8 mouse cellular contexts compared by ENCODE assay signal in the genomic region with DNA sequence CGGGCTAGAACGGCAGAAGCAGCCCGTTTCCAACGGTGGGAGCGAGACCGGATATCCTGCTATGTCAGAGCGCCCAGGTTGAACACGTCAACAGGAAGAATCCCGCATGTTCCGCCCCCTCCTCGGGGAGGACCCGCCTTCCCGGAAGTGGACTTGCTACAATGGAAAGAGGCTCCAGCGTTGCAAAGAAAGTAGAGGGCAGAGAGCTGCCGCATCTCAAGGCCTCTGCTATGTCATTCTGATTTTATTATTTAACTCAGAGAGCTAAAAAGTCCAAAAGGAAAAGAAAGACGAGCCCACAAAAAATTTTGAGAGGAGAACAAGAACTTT. TPM values are rescaled to one million over a fixed set of nuclear protein-coding genes. Genes with fewer than 3 reads are reported as not detected.
DNase-seq lines count a peak whose midpoint lies in the region; ATAC-seq and TF ChIP-seq lines count a peak whose summit lies in the region.

A gene (minus strand): TSS at position 68 of the 330 bp plus-strand sequence.

- H3K27me3 ChIP-seq in megakaryocyte, embryonic 14.5 days (replicated peaks), result no peaks in the 10 kb centered on the region

- H3K4me3 ChIP-seq in cortical plate, adult 2 months (ENCODE audit: insufficient read depth, low read length), result peak within 1 kb of the TSS; percentile 75
- H3K4me3 ChIP-seq in megakaryocyte, embryonic 14.5 days (replicated peaks), result peak within 1 kb of the TSS; percentile 96

- DNase-seq in gastrocnemius, adult 8-10 months (ENCODE audit: low spot score in 2 of 2), result peak; percentile 85 to 87
- DNase-seq in hindlimb bud, embryonic 11.5 days (ENCODE audit: extremely low spot score, low read depth, low spot score), result peak; percentile 73
- peak; percentile 75 to 91 for DNase-seq in left cerebral cortex, adult 8-10 months (ENCODE audit: low spot score in 2 of 2)
- peak; percentile 95 to 96 for DNase-seq in right cerebral cortex, postnatal 10 days (ENCODE audit: low spot score in 2 of 2)
- DNase-seq in urinary bladder, postnatal 25 days (ENCODE audit: low spot score), result peak; percentile 80

- 0 out of 2 replicates have a peak within 1 kb of the TSS, but pooled peaks have one; percentile 36 for H3K27ac ChIP-seq in cortical plate, adult 2 months (ENCODE audit: insufficient read depth, low read length)

- TF ChIP-seq POLR2A in cortical plate, adult 2 months (IDR thresholded peaks at IDR 0.05; ENCODE audit: extremely low read depth, insufficient read depth, low read length), result peak; percentile 89

- peaks cover 2% of the 10 kb centered on the region; the same call in 1 of the 2 replicates for H3K4me1 ChIP-seq in cortical plate, adult 2 months (ENCODE audit: control insufficient read depth, insufficient read depth, low read length)
- H3K4me1 ChIP-seq in megakaryocyte, embryonic 14.5 days, result peaks cover 61% of the 10 kb centered on the region

- peaks cover 38% of the 10 kb centered on the region for H3K36me3 ChIP-seq in megakaryocyte, embryonic 14.5 days (replicated peaks; ENCODE audit: low read length)

- H3K9me3 ChIP-seq in megakaryocyte, embryonic 14.5 days, result no peaks in the 10 kb centered on the region

- peak; percentile 98 for ATAC-seq in activated CD4-positive, CD25-positive, alpha-beta regulatory T cell, adult 4 months

- no peak for TF ChIP-seq CTCF in cortical plate, adult 2 months (IDR thresholded peaks at IDR 0.05; ENCODE audit: extremely low read depth, insufficient read depth, low read length)

RNA-seq across cellular contexts. Expression of the gene that starts here (rescaled TPM):
- 10 to 100 TPM; 71.4 to 78.9 TPM for polyA plus RNA-seq in activated CD4-positive, CD25-positive, alpha-beta regulatory T cell, adult 4 months (2017; shearing (Covaris generic))
- polyA plus RNA-seq in cortical plate, adult 2 months (2012; rRNA removed), result 37.1 and 38.8 TPM in 2 replicates
- total RNA-seq in gastrocnemius, adult 8-10 months (2022), result 10 to 100 TPM; 17.5 to 20.5 (median 19.2) TPM
- 10 to 100 TPM; 31.6 to 35.9 (median 33.7) TPM for total RNA-seq in left cerebral cortex, adult 8-10 months (2022)
- polyA plus RNA-seq in megakaryocyte, embryonic 14.5 days (2012; ENCODE audit: insufficient read depth, low replicate concordance), result 18.9 TPM in 1 of 2 replicates, not detected in the other

Comparison
In these comparisons a context has a peak if more than half of its experiments do, and no peak if none do; other contexts are left out.
1. Peak in every context shown above with its lines: DNase-seq, ATAC-seq, H3K4me3 ChIP-seq and H3K27ac ChIP-seq.